Mouse (Mus musculus): ENCODE measurements around the gene Gtf2f1.

Gtf2f1 gene

DNA sequence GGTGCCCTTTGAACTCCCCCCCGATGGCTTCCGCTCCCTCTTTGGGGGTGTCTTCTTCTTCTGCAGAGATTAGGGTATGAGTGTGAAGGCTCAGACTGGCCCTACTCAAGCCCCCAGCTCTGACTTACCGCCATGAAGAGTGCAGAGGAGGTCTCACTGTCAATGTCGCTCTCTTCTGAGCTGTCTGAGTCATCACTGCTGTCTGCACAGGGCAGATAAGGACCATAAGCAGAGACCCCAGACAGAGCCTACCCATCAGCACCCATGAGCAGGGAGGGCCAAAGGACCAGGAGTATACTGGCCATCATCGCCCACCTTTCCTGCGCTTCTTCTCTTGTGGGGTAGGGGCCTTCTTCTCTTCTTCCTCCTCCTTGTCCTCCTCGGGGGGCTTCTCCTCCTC is 7.1 kb downstream of the Gtf2f1 start:
- no peak for DNase-seq (ENCODE audit: low read depth)

DNA sequence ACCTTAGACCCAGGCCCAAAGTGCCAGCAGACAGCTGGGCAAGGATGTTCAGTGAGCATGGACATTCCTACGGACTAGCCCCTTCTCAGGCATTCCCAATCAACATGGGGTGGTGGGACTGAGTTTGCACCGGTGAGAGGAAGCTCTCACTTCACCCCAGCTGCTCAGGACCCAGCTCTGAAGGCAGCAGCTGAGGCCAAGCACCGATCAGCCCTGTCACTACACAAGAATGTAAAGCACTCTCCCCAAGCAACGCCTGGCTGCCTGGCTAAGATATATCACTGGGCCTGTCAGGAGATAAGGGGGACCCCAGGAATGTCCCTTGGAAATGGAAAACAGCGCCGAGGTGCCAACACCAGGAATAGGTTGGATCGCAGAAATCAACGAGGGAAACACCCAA is 9.9 kb downstream of the Gtf2f1 start:
- no peak for DNase-seq (ENCODE audit: low read depth)

DNA sequence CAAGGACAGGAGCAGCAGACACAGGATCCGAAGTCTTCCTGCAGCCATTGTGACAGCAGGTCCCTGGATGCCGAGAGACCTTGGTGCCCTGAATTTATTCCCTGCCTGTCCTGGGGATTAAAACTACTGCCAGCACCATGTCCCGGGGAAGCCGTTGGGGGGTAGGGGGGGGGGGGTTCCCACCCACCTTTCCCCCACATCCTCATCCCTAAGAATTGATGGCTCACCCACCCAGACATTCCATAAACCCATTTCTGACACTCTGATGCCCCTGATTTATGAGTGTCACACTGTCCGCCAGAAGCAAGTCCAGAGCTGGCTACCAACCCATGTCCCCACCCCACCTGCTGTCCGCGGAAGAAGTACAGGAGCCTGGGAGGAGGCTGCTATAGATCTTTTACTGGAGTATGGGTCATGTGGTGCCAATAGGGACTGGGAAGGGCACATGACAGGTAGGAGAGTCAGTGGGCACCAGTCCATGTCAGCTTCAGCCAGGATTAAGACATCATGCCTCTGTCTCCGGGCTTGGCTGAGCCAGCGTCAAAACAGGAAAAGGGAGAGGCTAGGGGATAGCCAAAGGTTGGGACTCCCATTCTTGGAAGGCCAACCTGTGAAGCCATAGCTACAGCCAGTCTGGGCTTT is 11.0 kb downstream of the Gtf2f1 start, which contains the start of gene Pspn:
Gene Pspn (minus strand): TSS at position 51 of the 642 bp plus-strand sequence.
- no peak for DNase-seq (ENCODE audit: low read depth)

DNA sequence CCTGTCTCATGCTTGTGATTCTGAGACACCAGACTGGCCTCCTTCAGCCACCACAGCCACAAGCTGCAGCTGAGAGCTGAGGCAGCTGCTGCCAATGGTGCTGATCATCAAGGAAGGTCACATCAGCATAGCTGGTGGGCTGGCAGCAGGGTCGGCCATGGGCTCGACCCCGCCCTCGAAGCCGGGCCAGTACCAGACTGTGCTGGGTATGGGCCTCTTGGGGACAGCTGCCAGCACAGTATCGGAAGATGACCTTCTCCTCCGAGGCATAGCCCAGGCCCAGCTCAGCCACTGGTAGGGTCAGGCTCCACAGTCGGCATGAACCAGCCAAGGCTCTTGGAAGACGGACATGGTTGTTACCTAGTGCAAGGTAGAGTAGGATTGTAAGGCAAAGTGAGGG is 11.7 kb downstream of the Gtf2f1 start:
- DNase-seq (ENCODE audit: low read depth), result no peak

DNA sequence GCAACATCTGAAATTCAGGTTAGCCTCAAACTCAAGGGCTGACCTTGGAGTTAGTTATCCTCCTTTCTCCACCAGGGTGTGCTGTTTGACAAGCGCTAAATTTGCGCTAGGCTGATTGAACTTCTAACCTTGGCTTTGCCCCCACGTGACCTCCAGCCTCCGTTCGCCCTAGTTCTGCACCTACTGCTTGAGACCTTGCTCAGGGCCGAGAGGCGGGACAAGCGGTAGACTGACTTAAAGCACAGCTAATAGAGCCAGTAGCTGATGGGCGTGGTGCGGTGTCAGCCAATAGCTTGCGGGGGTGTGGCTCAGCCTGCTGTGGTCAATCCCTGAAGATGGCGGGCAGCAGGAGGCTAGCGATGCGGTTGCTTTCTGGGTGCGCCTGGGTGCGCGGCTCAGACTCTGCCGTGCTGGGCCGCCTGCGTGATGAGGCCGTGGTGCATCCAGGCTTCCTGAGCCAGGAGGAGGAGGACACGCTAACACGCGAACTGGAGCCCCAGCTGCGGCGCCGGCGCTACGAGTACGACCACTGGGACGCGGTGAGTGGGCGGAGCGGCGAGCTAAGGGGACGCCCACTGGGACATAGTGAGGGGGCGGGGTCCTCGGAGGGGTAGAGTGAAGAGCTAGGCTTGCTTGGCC is 13.9 kb downstream of the Gtf2f1 start, which contains the start of gene Alkbh7:
Gene Alkbh7 (plus strand): TSS at position 311 of the 639 bp plus-strand sequence.
- peak; percentile 99 for DNase-seq (ENCODE audit: low read depth)

DNA sequence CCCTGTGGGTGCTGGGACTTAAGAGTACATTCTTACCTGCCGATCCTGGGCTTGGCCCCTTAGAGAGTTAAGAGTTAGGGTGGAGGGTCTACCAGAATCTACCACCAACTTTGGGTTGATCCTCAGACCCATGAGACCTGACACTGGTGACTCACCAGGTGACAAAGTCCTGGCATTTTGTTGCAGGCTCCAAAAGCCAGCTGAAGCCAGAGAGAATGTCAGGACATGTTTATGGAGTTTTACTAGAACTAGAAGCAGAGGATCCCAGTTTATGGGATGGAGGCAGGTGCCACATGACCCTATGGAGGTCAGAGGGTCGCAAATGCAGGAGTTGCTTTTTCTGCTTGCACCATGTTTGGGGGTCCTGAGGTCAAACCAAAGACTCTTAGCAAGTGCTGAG is 14.6 kb downstream of the Gtf2f1 start:
- no peak for DNase-seq (ENCODE audit: low read depth)

DNA sequence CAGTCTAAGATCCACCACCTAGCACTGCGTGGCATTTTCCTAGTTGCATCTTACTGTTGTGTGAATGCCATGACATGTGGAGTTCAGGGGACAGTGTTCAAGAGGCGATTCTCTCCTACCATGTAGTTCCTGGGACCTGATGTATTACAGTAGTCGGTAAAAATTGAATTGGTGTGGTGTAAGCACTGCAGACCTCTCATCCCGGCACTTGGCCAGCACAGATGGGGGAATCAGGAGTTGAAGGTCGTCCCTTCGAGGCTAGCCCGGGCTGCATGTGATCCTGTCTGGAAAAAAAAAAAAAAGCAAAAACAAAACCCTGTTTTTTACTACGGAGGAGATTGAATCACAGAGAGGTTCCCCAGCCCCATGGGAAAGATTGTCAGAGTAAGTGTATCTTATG is 16.0 kb downstream of the Gtf2f1 start:
- DNase-seq (ENCODE audit: low read depth), result no peak

DNA sequence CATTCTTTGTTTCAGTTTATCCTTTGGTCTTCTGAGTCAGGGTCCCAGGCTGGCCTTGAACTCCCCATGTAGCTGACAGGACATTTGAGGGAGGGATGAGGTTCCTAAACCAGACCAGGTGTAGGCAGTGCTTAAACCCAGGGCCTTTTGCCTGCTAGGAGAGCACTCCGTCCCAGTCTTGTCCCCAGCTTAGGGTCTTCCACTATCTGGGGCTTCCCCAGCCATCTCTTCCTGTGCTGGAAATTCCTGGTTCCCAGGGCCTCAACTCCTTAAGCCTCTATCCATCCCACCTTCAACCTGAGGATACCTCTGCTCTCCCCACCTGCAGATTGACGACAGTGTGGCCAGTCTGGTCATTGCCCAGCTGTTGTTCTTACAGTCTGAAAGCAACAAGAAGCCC is 20.1 kb downstream of the Gtf2f1 start:
- no peak for DNase-seq (ENCODE audit: low read depth)

DNA sequence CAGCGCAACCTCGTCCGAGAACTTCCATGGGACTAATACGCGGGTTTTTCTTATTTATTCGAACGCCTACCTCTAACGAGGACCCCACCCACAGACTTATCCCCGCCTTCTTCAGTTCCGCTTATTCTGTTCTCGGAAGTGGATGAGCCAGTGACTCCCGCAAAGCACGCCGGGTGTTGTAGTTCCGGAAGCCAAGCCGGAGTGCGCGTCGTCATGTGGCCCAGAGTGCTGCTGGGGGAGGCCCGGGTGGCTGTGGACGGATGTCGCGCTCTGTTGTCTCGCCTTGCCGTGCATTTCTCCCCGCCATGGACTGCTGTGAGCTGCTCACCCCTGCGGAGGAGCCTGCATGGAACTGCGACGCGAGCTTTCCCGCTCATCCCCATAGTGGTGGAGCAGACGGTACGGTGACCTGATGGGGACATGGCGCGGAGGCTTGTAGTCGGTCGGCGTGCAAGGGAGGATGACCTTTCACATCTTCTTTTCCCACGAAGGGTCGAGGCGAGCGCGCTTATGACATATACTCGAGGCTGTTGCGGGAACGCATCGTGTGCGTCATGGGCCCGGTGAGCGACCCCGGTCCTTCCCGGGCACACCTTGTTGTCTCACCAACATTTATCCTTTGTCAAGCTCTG is 20.9 kb downstream of the Gtf2f1 start, which contains the start of gene Clpp:
Gene Clpp (plus strand): TSS at position 191 of the 632 bp plus-strand sequence.
- DNase-seq (ENCODE audit: low read depth), result peak; percentile 98

DNA sequence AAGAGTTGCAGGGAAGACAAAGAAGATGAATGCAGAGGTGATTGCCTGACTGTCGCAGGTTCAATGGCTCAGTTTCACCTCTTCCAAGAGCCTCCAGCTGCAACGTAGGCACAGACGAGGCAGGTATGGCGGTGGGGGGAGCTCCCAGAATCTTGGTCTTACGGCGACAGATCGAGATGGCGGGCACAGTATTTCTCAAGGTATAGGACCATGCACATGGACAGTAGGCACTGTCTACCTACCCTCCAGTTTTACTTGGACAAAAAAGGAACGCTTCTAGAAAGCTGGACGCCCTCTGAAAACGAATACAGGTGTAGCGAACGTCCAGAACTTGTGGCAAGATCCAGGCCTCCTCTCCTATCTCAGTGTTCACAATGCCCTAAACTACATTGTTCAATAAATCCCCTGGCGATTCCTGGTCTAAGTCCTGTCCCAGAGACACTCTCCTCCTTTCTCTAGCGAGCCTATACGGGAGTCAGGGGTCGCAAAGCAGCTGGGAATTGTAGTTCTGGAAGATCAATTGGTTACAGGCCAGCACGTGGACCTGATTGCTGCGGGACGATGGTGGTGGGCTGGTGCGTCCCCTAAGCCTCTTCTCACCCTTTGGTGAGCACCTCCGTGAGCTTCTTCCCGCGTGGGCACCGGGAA is 21.5 kb downstream of the Gtf2f1 start:
- DNase-seq (ENCODE audit: low read depth), result no peak

DNA sequence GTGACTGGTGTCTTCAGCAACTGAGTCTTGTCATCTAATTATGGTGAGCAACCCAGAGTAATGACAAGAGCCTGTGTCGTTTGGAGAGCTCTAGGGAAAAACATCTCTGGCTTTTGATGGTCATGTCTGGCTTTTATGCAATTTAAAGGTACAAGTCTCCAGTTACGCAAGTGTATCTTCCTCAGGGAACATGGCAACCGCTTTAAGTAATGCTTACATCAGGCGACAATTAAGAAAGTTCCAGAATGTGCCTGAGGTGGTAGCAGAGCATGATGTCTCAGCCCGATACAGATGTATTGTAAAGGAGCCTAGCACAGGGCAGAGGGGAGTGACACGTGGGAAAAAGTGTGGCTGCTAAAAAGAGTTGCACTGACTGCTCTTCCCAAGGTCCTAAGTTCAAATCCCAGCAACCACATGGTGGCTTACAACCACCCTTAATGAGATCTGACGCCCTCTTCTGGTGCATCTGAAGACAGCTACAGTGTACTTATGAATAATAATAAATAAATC is 22.1 kb downstream of the Gtf2f1 start:
- DNase-seq (ENCODE audit: low read depth), result no peak

DNA sequence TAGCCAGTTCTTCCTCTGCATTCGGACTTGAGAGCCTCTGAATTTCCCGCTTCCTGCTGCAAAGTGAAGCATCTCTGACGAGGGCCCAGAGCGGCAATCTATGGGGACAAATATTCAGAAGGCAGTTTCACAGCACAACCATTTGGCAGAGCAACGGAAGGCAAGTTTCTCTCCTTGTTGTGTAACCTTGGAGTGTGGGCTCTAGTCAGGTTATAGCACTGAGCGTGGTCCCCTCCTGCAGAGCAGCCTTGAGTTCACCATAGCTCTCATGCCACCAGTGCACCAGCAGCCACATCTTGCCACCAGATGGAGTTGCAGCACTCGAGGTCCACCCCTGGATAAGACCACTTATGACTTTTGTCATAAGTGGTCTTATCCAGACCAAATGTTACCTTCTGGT is 22.6 kb downstream of the Gtf2f1 start:
- no peak for DNase-seq (ENCODE audit: low read depth)

DNA sequence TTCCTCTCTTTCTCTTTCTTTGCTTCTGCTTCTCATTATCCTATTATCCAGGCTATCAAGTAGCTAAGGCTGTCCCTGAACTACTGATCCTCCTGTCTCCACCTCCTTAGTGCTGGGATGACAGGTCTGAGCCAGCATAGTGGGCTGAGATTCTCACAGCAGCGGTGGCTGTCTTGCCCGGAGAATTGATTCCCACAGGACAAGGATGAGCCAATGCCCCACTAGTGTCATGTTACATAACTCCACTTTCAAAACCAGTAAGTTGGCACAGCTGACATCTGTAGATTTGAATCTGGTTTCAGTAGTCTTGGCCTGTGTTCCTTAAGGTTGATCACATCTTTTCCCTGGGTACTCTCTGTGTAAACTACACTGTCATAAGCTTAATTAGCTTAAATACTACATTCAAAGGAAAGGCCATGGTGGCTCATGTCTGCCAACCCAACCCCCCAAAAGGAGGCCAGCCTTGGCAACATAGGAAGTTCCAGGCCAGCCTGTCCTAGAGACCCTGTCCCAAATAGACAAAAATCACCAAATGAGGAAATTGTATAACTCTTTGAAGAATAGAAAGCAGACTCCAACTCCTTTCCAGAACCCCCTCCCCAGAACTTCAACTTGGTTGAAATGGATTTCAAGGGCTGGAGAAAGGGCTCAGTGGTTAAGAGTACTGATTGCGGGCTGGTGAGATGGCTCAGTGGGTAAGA is 24.8 kb downstream of the Gtf2f1 start:
- DNase-seq (ENCODE audit: low read depth), result no peak

DNA sequence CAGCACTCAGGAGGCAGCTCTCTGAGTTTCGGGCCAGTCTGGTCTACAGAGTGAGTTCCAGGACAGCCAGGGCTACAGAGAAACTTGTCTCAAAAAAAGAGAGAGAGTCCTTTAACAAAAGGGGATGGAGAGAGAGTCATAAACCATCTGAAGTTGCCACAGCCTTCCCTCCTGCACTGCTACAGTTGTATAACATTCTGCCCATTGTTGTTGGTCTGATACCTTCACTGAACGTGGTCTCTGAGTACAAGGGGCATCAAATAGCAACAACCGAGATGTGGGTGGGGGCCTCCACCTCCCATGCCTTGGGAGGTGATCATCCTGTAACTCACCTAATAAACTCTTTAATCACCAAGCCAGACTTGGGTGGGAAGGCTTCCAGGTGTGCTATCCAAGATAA is 25.4 kb downstream of the Gtf2f1 start:
- DNase-seq (ENCODE audit: low read depth), result no peak

DNA sequence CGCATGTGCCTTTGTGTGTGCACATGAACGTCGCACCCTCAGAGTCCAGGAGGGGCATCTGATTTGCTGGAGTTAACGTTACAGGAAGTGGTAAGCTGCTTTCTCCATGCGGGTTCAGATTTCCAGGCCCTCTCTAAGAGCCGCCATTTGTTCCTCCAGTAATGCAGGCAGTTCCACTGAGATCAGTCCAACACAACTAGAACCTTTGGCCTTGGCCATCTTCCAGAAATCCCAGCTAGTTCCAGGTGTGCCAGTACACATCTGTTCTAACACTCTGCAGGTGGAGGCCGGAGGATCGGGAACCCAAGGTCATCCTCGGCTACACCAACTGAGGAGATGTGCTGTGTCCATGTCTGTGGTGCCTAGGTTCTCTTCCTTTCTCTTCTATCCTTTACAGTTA is 26.2 kb downstream of the Gtf2f1 start:
- no peak for DNase-seq (ENCODE audit: low read depth)

DNA sequence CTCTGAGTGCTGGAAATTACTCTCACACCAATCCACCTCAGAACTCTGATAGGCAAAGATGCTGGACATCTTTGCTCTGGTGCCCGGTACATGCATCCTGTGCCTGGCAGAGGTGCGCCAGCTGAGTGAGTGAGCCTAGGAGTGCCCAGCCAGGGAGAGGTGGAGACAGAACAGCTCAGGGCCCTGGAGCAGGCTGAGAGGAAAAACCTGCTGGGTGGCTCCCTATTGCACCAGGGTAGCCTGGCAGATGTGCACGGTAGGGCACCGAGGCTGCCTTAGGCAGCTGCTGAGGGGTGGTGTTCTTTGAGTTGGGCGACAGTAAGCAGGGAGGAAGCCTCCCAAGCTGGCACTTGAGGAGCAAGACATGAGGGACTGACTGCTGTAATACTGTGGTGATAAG is 29.1 kb downstream of the Gtf2f1 start, which contains the start of gene Acer1:
Gene Acer1 (minus strand): TSS at position 114 of the 400 bp plus-strand sequence.
- DNase-seq (ENCODE audit: low read depth), result no peak

DNA sequence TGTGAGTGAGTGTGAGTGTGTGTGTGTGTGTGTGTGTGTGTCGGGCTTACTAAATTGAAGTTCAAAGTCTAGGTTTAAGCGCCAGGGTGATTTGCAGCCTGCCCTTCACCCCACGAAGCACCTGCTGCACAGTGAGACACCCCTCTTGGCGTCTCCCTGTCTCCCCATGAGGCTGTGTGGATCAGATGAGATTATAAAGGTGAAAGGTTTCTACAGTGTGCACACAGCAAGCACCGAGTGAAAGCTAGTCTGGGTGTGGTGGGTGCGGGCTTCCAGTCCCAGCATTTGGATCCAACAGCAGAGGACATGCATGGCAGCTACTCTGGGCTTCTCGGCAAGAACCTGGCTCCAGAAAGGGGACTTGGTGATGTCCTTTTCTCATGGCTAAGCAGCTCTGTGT is 30.0 kb downstream of the Gtf2f1 start:
- DNase-seq (ENCODE audit: low read depth), result no peak

DNA sequence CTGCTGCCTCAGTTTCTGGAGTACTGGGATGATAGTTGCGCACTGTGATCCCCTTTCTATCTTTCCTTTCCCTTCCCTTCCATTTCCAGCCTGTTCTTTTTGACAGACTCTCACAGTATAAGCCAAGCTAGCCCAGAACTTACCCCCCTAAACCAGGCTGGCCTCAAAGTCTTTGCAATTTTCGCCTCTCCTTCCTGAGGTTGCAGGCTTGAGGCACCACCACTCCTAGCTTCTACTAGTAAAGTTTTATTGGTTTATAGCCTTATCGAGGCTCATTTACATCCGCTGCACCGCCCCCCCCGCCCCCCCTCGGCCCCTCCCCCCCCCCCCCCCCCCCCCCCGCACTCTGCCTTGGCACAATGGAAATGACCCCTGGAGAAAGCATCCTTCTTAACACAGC is 31.6 kb downstream of the Gtf2f1 start:
- DNase-seq (ENCODE audit: low read depth), result no peak

DNA sequence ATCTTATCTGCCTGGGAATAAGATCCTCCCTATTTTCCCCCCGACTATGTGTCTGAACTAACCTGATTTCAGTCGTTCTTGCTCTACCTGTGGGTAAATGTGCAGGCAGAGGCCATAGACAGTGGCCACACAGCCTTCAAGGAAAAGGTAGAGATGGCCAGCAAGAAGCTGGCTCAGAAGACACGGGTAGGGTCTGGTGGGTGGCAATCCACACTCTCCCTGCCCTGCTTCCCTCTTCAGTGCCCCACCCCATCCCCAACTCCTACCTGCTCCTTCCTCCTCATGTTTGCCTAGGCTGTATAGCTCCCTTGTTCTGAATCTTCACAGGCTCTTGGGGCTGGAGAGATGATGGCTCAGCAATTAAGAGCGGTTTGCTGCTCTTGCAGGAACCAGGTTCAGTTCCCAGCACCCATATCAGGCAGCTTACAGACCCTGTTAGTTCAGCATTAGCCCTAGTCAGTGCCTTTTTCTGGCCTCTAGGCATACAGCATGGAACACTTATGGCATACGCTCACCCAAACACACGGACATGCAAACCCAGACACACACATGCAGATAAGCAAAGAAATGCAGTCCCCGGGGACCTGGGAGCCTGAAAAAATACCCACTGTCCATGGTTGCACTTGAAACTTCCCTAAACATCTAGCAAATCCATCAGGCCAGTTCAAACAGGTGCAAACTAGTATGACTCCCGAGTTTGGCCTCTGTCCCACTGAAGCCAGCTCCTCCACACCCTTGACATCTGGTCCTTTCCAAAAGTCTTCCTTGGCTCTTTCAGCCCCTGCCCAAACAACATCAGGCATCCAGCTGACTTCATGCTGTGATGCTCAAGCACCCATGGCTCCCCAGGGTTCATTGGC is 34.3 kb downstream of the Gtf2f1 start:
- DNase-seq (ENCODE audit: low read depth), result no peak

DNA sequence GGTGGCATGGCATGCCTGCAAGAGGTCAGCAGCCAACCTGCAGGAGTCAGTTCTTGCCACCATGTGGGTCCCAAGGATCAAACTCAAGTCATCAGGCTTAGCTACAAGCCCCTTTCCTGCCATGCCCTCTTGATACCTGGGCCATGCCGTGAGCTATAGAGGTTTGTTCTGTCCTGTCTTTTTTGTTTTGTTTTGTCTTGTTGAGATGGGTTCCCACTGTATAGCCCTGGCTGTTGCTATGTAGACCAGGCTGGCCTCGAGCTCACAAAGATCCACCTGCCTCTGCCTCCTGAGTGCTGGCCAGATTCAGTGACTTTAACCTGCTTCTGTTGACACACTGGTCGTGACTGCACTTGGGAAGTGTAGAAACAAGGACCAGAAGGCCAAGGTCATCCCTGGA is 35.7 kb downstream of the Gtf2f1 start:
- DNase-seq (ENCODE audit: low read depth), result no peak

DNA sequence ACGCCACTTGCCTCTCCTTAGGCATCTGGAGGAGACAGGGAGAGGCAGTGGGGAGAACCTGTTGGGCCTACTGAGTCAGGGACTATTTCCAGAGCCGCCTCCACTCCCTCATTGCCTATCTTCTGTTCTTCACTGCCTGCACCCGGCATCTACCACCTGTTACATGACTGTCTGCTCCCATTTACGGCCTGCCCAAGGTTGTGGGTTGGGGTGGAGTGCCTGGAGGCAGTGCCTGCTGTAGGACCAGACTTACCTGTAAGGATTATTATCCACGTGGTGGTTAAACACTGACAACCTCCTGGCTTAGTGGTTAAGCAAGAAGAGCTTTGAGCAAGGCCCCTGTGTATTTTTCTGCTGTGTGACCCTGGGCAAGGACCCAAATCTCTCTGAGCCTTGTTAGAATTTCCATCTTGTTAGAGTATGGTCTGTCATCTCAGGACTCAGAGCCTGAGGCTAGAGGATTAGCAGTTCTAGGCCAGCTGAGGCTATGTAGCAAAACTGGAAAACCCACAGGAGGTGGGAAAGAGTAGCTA is 36.3 kb downstream of the Gtf2f1 start:
- no peak for DNase-seq (ENCODE audit: low read depth)

All from induced T-regulatory cell, adult 2 months (primary cell).